Mouse (Mus musculus) thymus, adult 2 months (tissue): ENCODE measurements at regions not wholly inside any gene's neighbourhood (a gene's known extent, or its start where the extent isn't known, plus 50 kb on each side); places are given as distances from the start of the nearest gene placed in this dataset.

ENCODE experiments used
- DNase-seq: peaks from one replicate; pipeline ENCODE4 v3.0.0; 2021
- H3K27ac ChIP-seq: fragments of 200-500 bp; 2 replicates; pipeline ENCODE4 v1.5.1; 2012; ENCODE audit warnings: low read length, control low read depth; ENCODE audit not compliant: control insufficient read depth, insufficient read depth
- H3K27me3 ChIP-seq: fragments of 200-500 bp; 2 replicates; pipeline ENCODE4 v1.6.1; 2012; ENCODE audit warnings: mild to moderate bottlenecking, low read length, moderate library complexity, mixed read lengths; ENCODE audit not compliant: control insufficient read depth, insufficient read depth
- H3K36me3 ChIP-seq: fragments of 200-500 bp; 2 replicates; pipeline ENCODE4 v1.6.1; 2012; ENCODE audit warnings: mild to moderate bottlenecking, low read length, moderate library complexity; ENCODE audit not compliant: control insufficient read depth, insufficient read depth
- H3K4me1 ChIP-seq: fragments of 200-500 bp; replicated peaks from 2 replicates; pipeline ENCODE4 v1.6.1; 2012; ENCODE audit warnings: low read length; ENCODE audit not compliant: control insufficient read depth, insufficient read depth
- H3K4me3 ChIP-seq: fragments of 200-500 bp; 2 replicates; pipeline ENCODE4 v1.5.1; 2012; ENCODE audit warnings: mild to moderate bottlenecking, low read length, control low read depth, moderate library complexity; ENCODE audit not compliant: control insufficient read depth, insufficient read depth
- CTCF ChIP-seq: fragments of 200-500 bp; IDR thresholded peaks from 2 replicates; pipeline ENCODE4 v1.5.1; 2012; ENCODE audit warnings: mild to moderate bottlenecking, control low read depth, low read length, moderate library complexity, borderline replicate concordance; ENCODE audit not compliant: control insufficient read depth, poor library complexity, insufficient read depth; ENCODE audit errors: extremely low read depth
- POLR2A ChIP-seq: fragments of 200-500 bp; IDR thresholded peaks from 2 replicates; pipeline ENCODE4 v1.6.1; 2012; ENCODE audit warnings: mild to moderate bottlenecking, low read length, control low read depth, moderate library complexity; ENCODE audit not compliant: control insufficient read depth, poor library complexity, insufficient read depth; ENCODE audit errors: extremely low read depth
- WGBS: fragments of 180-500 bp; shearing (Covaris S2); methylation state at CpG from one replicate; pipeline ENCODE4 v1.1.7; 2018; 5-methylcytosine and 5-hydroxymethylcytosine counted together

- no peaks in the 10 kb centered on the region for H3K36me3 ChIP-seq
- H3K4me3 ChIP-seq, result no peak overlapping the region
- H3K27ac ChIP-seq, result no peak overlapping the region
- no peaks in the 10 kb centered on the region for H3K4me1 ChIP-seq
- no peak for DNase-seq
- TF ChIP-seq CTCF (no peak), POLR2A (no peak)
- 95% methylated on average over 8 of the region's 8 CpGs for WGBS
- H3K27me3 ChIP-seq, result no peaks in the 10 kb centered on the region; the same call in 1 of the 2 replicates
Observed at GRCm38 (mm10) chr10:117555044-117555443, 74.3 kb upstream of the Cpm start.

GRCm38 (mm10) chr10:117554533-117554932, 74.8 kb upstream of the Cpm start:
- Histone ChIP-seq H3K36me3 (no peaks in the 10 kb centered on the region), H3K27me3 (no peaks in the 10 kb centered on the region), H3K4me1 (no peaks in the 10 kb centered on the region), H3K4me3 (no peak overlapping the region), H3K27ac (no peak overlapping the region)
- TF ChIP-seq CTCF, result no peak
- TF ChIP-seq POLR2A, result no peak
- no peak for DNase-seq
- WGBS, result 92% methylated on average over 6 of the region's 6 CpGs

- H3K4me3 ChIP-seq, result no peak overlapping the region
- H3K27ac ChIP-seq, result no peak overlapping the region
- WGBS, result 95% methylated on average over 15 of the region's 15 CpGs
- H3K4me1 ChIP-seq, result no peaks in the 10 kb centered on the region
- DNase-seq, result no peak
- no peak for TF ChIP-seq CTCF
- TF ChIP-seq POLR2A, result no peak
- H3K36me3 ChIP-seq, result no peaks in the 10 kb centered on the region
- no peaks in the 10 kb centered on the region for H3K27me3 ChIP-seq
Observed at GRCm38 (mm10) chr10:117553211-117554186, 75.8 kb upstream of the Cpm start.

GRCm38 (mm10) chr10:117552049-117552652, 77.1 kb upstream of the Cpm start:
- no peak for DNase-seq
- whole genome bisulfite sequencing, result 91% methylated on average over 9 of the region's 9 CpGs
- Histone ChIP-seq H3K4me1 (no peaks in the 10 kb centered on the region), H3K27ac (no peak overlapping the region), H3K36me3 (no peaks in the 10 kb centered on the region), H3K4me3 (no peak overlapping the region), H3K27me3 (no peaks in the 10 kb centered on the region)
- no peak for TF ChIP-seq CTCF
- TF ChIP-seq POLR2A, result no peak

- TF ChIP-seq CTCF (no peak), POLR2A (no peak)
- no peaks in the 10 kb centered on the region for H3K4me1 ChIP-seq
- H3K27ac ChIP-seq, result no peak overlapping the region
- H3K27me3 ChIP-seq, result no peaks in the 10 kb centered on the region
- DNase-seq, result no peak
- H3K4me3 ChIP-seq, result no peak overlapping the region
- no peaks in the 10 kb centered on the region for H3K36me3 ChIP-seq
- WGBS, result 86% methylated on average over 13 of the region's 13 CpGs
Observed at GRCm38 (mm10) chr10:117551234-117552048, 77.9 kb upstream of the Cpm start.
